Mouse (Mus musculus): ENCODE data around the gene Fdps.

Gene Fdps

GRCm38 (mm10) chr3:89101812-89102494, at the start of gene Fdps:
Fdps (minus strand) TSS chr3:89101959.
- in situ Hi-C loops (cut with MboI; ENCODE audit: unreplicated experiment in 2 of 2): no loop called here

- in situ Hi-C loops (cut with MboI; ENCODE audit: unreplicated experiment in 2 of 2): no loop called here
Measured at GRCm38 (mm10) chr3:89148567-89148966, 46.8 kb upstream of the Fdps start.

- in situ Hi-C loops (cut with MboI; ENCODE audit: unreplicated experiment in 2 of 2): no loop called here
Measured at GRCm38 (mm10) chr3:89147979-89148311, 46.2 kb upstream of the Fdps start.

- in situ Hi-C loops (cut with MboI; ENCODE audit: unreplicated experiment in 2 of 2): no loop called here
Measured at GRCm38 (mm10) chr3:89147101-89147978, 45.6 kb upstream of the Fdps start.

GRCm38 (mm10) chr3:89145566-89145965, 43.8 kb upstream of the Fdps start:
- in situ Hi-C loops (cut with MboI; ENCODE audit: unreplicated experiment in 2 of 2): no loop called here

- in situ Hi-C loops (cut with MboI; ENCODE audit: unreplicated experiment in 2 of 2): no loop called here
Measured at GRCm38 (mm10) chr3:89144821-89145220, 43.1 kb upstream of the Fdps start.

- in situ Hi-C loops (cut with MboI; ENCODE audit: unreplicated experiment in 2 of 2): no loop called here
Measured at GRCm38 (mm10) chr3:89136365-89136764, 34.6 kb upstream of the Fdps start.

- in situ Hi-C loops (cut with MboI; ENCODE audit: unreplicated experiment in 2 of 2): no loop called here
Measured at GRCm38 (mm10) chr3:89135958-89136357, 34.2 kb upstream of the Fdps start, which contains the start of gene Pklr. Pklr (plus strand) TSS chr3:89136142.

GRCm38 (mm10) chr3:89133752-89134151, 32.0 kb upstream of the Fdps start:
- in situ Hi-C loops (cut with MboI; ENCODE audit: unreplicated experiment in 2 of 2): no loop called here

- in situ Hi-C loops (cut with MboI; ENCODE audit: unreplicated experiment in 2 of 2): no loop called here
Measured at GRCm38 (mm10) chr3:89133063-89133450, 31.3 kb upstream of the Fdps start.

GRCm38 (mm10) chr3:89132285-89133062, 30.7 kb upstream of the Fdps start:
- in situ Hi-C loops (cut with MboI; ENCODE audit: unreplicated experiment in 2 of 2): no loop called here

- in situ Hi-C loops (cut with MboI; ENCODE audit: unreplicated experiment in 2 of 2): no loop called here
Measured at GRCm38 (mm10) chr3:89131816-89132215, 30.1 kb upstream of the Fdps start.

GRCm38 (mm10) chr3:89129908-89130307, 28.1 kb upstream of the Fdps start:
- in situ Hi-C loops (cut with MboI; ENCODE audit: unreplicated experiment in 2 of 2): no loop called here

- in situ Hi-C loops (cut with MboI; ENCODE audit: unreplicated experiment in 2 of 2): no loop called here
Measured at GRCm38 (mm10) chr3:89125981-89126380, 24.2 kb upstream of the Fdps start.

- in situ Hi-C loops (cut with MboI; ENCODE audit: unreplicated experiment in 2 of 2): no loop called here
Measured at GRCm38 (mm10) chr3:89124241-89124640, 22.5 kb upstream of the Fdps start.

GRCm38 (mm10) chr3:89123313-89123712, 21.6 kb upstream of the Fdps start:
- in situ Hi-C loops (cut with MboI; ENCODE audit: unreplicated experiment in 2 of 2): no loop called here

GRCm38 (mm10) chr3:89115522-89115921, 13.8 kb upstream of the Fdps start:
- in situ Hi-C loops (cut with MboI; ENCODE audit: unreplicated experiment in 2 of 2): no loop called here

GRCm38 (mm10) chr3:89113058-89113457, 11.3 kb upstream of the Fdps start:
- in situ Hi-C loops (cut with MboI; ENCODE audit: unreplicated experiment in 2 of 2): no loop called here

- in situ Hi-C loops (cut with MboI; ENCODE audit: unreplicated experiment in 2 of 2): no loop called here
Measured at GRCm38 (mm10) chr3:89108146-89108545, 6.4 kb upstream of the Fdps start.

- in situ Hi-C loops (cut with MboI; ENCODE audit: unreplicated experiment in 2 of 2): no loop called here
Measured at GRCm38 (mm10) chr3:89107545-89107944, 5.8 kb upstream of the Fdps start.

- in situ Hi-C loops (cut with MboI; ENCODE audit: unreplicated experiment in 2 of 2): no loop called here
Measured at GRCm38 (mm10) chr3:89106881-89107280, 5.1 kb upstream of the Fdps start.

Data from v-Abl transformed pro-B cells (cell line).